Mouse (Mus musculus) stomach, embryonic 14.5 days (tissue): ENCODE data around the gene Pgpep1l. TPM values are rescaled to one million over a fixed set of nuclear protein-coding genes. Genes with fewer than 3 reads are reported as not detected.

ENCODE experiments used
- ATAC-seq: fragments of 200-750 bp; cut with Nextera tagmentation; 2 replicates; pipeline ENCODE4 v1.8.0; 2017; ENCODE audit warnings: low read depth, moderate TSS enrichment; ENCODE audit not compliant: insufficient number of reproducible peaks, insufficient read depth, low FRiP score
- H3K27ac ChIP-seq: fragments of 300-500 bp; sonication (generic); 2 replicates; pipeline ENCODE4 v1.5.1; 2014; ENCODE audit warnings: mild to moderate bottlenecking, low read length, moderate library complexity, mixed read lengths
- H3K27me3 ChIP-seq: fragments of 300-500 bp; sonication (generic); 2 replicates; pipeline ENCODE4 v1.6.1; 2014; ENCODE audit warnings: low read length, control low read depth, mixed read lengths; ENCODE audit not compliant: control insufficient read depth, insufficient read depth
- H3K36me3 ChIP-seq: fragments of 300-500 bp; sonication (generic); 2 replicates; pipeline ENCODE4 v1.6.1; 2014; ENCODE audit warnings: mild to moderate bottlenecking, control low read depth, low read length, moderate library complexity, mixed read lengths; ENCODE audit not compliant: control insufficient read depth, insufficient read depth
- H3K4me1 ChIP-seq: fragments of 300-500 bp; sonication (generic); 2 replicates; pipeline ENCODE4 v1.6.1; 2014; ENCODE audit warnings: low read length, control low read depth, mixed read lengths; ENCODE audit not compliant: control insufficient read depth, insufficient read depth
- H3K4me2 ChIP-seq: fragments of 300-500 bp; sonication (generic); replicated peaks from 2 replicates; pipeline ENCODE4 v1.6.1; 2014; ENCODE audit warnings: low read depth, low read length, control low read depth
- H3K4me3 ChIP-seq: fragments of 300-500 bp; sonication (generic); 2 replicates; pipeline ENCODE4 v1.5.1; 2014; ENCODE audit warnings: low read depth, low read length, control low read depth
- H3K9ac ChIP-seq: fragments of 300-500 bp; sonication (generic); replicated peaks from 2 replicates; pipeline ENCODE4 v1.6.1; 2014; ENCODE audit warnings: low read depth, mild to moderate bottlenecking, control low read depth, low read length, moderate library complexity, mixed read lengths
- H3K9me3 ChIP-seq: fragments of 300-500 bp; sonication (generic); 2 replicates; pipeline ENCODE4 v1.6.1; 2016; ENCODE audit warnings: low read depth, low read length, control low read depth; ENCODE audit not compliant: control insufficient read depth
- WGBS: fragments of 180-500 bp; shearing (Covaris S2); extraction: QIAGEN DNeasy Blood & Tissue Kit; methylation state at CpG from one replicate; pipeline ENCODE4 v1.1.7; 2014; 5-methylcytosine and 5-hydroxymethylcytosine counted together
- polyA plus RNA-seq: library from polyadenylated mRNA; unstranded; fragments of >200 nt; fragmentation: Nextera tagmentation; extraction: Ambion mirVana; gene quantifications from 2 replicates; pipeline ENCODE4 v1.2.1, GENCODE M21; 2014

Pgpep1l gene
- not detected in 2 replicates for polyA plus RNA-seq

- ATAC-seq: peak; percentile 56
- Histone ChIP-seq H3K9me3 (no peaks in the 10 kb centered on the region), H3K4me3 (peak within 1 kb of the TSS; percentile 18), H3K4me2 (peak within 1 kb of the TSS; percentile 52), H3K4me1 (peaks cover 12% of the 10 kb centered on the region; the same call in 1 of the 2 replicates), H3K27ac (no peak within 1 kb of the TSS), H3K9ac (no peak within 1 kb of the TSS), H3K36me3 (no peaks in the 10 kb centered on the region), H3K27me3 (no peaks in the 10 kb centered on the region)
- 5% methylated on average over 25 of the region's 25 CpGs for WGBS
Observed at GRCm38 (mm10) chr7:68264028-68264453, at the start of gene Pgpep1l. Gene Pgpep1l, minus strand, starts transcription at chr7:68264233.

- 67% methylated on average over 14 of the region's 14 CpGs for WGBS
- ATAC-seq: no peak
- no peak overlapping the region for H3K27ac ChIP-seq
Observed at GRCm38 (mm10) chr7:68313038-68313782, 49.2 kb upstream of the Pgpep1l start.

GRCm38 (mm10) chr7:68312395-68312794 is 48.4 kb upstream of the Pgpep1l start:
- Histone ChIP-seq H3K4me2 (no peak overlapping the region), H3K36me3 (no peaks in the 10 kb centered on the region), H3K27ac (no peak overlapping the region), H3K27me3 (no peaks in the 10 kb centered on the region), H3K4me1 (no peaks in the 10 kb centered on the region), H3K9me3 (no peaks in the 10 kb centered on the region), H3K9ac (no peak overlapping the region), H3K4me3 (no peak overlapping the region)
- no peak for ATAC-seq
- WGBS: 74% methylated on average over 5 of the region's 5 CpGs

More at GRCm38 (mm10) chr7:68313038-68313782, 49.2 kb upstream of the Pgpep1l start:
- Histone ChIP-seq H3K4me3 (no peak overlapping the region), H3K4me1 (no peaks in the 10 kb centered on the region), H3K9ac (no peak overlapping the region), H3K27me3 (no peaks in the 10 kb centered on the region), H3K4me2 (no peak overlapping the region), H3K9me3 (no peaks in the 10 kb centered on the region), H3K36me3 (no peaks in the 10 kb centered on the region)

DNA sequence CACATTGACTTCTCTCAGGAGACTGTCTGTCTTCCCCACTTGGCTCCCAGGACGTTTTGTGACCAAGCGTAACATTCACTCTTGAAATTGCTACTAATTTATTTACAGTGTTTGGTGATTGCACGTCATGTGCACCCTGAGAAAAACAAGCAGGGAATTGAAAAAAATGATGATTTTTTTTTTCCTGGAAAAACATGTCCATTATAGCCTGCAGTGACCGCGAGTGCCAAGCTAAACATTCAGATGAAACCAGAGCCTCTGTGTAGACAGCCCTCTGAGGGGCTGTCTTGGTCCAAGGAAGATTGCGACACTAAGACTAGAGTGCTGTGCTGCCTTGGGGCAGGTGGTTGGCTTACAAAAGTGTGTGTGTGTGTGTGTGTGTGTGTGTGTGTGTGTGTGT is 47.4 kb upstream of the Pgpep1l start:
- H3K27ac ChIP-seq: no peak overlapping the region
- WGBS: 76% methylated on average over 6 of the region's 6 CpGs
- no peak for ATAC-seq

GRCm38 (mm10) chr7:68306756-68307155 is 42.7 kb upstream of the Pgpep1l start:
- Histone ChIP-seq H3K4me2 (no peak overlapping the region), H3K9me3 (no peaks in the 10 kb centered on the region), H3K36me3 (no peaks in the 10 kb centered on the region), H3K27me3 (no peaks in the 10 kb centered on the region), H3K4me3 (no peak overlapping the region), H3K27ac (no peak overlapping the region), H3K9ac (no peak overlapping the region), H3K4me1 (no peaks in the 10 kb centered on the region)
- WGBS: 86% methylated on average over 8 of the region's 8 CpGs
- ATAC-seq: no peak

More for the DNA sequence above, 47.4 kb upstream of the Pgpep1l start:
- Histone ChIP-seq H3K36me3 (no peaks in the 10 kb centered on the region), H3K9me3 (no peaks in the 10 kb centered on the region), H3K4me1 (no peaks in the 10 kb centered on the region), H3K4me2 (no peak overlapping the region), H3K27me3 (no peaks in the 10 kb centered on the region), H3K9ac (no peak overlapping the region), H3K4me3 (no peak overlapping the region)

DNA sequence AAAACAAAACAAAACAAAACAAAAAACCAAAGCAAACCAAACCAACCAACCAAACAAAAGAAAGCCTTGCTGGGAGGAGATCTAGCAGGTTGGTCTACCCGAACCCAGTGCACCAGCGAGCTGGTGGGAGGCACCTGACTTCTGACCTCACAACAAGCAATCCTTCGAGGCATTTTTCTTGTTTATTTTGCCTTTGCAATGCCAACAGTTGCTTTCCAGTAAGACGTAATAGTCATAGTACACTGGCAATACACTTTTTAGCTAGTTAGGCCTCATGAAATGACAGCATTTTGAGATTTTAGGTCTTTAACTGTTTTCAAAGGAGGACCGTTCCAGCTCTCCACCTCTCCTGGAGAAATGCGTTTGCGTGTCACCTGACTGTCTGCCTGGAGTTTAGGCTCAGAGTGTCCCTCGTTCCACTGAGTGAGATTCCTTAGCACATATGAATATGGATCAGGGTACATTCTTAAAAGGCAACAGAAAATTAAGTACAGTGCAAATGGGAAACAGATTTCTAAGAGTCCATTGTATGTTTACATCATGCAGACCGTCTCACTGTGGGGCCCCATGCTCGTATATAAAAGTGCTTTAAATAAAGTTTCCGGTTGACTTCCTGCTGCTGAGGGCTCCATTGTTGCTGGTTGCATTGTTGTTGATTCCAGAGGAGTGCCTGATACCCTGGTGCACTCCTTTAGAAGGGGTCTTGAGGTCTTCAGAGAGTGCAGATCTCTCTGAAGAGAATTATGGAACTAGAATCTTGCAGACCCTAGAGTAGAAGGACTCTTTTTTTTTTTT is 41.9 kb upstream of the Pgpep1l start:
- no peaks in the 10 kb centered on the region for H3K27me3 ChIP-seq
- H3K27ac ChIP-seq: no peak overlapping the region
- H3K36me3 ChIP-seq: no peaks in the 10 kb centered on the region
- H3K9ac ChIP-seq: no peak overlapping the region
- H3K4me3 ChIP-seq: no peak overlapping the region
- ATAC-seq: no peak
- no peaks in the 10 kb centered on the region for H3K9me3 ChIP-seq
- 62% methylated on average over 11 of the region's 11 CpGs for WGBS
- no peaks in the 10 kb centered on the region for H3K4me1 ChIP-seq
- no peak overlapping the region for H3K4me2 ChIP-seq

DNA sequence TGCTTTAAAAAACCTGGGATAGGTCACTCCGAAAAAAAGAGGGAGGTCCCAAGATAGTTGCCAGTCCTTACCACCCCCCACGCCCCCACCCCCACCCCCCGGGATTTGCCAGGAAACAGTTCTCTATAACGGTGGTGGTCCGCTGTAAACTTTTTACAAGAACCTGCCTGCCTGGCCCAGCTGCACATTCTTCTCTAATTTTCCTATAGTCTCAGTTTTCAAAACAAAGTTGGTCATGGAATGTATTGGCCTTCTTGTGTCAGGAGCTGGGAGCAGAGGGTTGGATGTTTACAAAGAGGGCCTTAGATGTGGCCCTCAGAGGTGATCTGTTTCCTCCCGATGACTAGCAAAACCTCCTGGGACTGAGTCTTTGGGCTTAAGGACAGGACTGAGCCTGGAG is 39.7 kb upstream of the Pgpep1l start:
- H3K9me3 ChIP-seq: no peaks in the 10 kb centered on the region
- no peak overlapping the region for H3K9ac ChIP-seq
- no peak overlapping the region for H3K4me3 ChIP-seq
- H3K4me1 ChIP-seq: no peaks in the 10 kb centered on the region
- no peak overlapping the region for H3K27ac ChIP-seq
- H3K27me3 ChIP-seq: no peaks in the 10 kb centered on the region
- ATAC-seq: no peak
- 32% methylated on average over 6 of the region's 6 CpGs for WGBS
- H3K36me3 ChIP-seq: no peaks in the 10 kb centered on the region
- H3K4me2 ChIP-seq: no peak overlapping the region

DNA sequence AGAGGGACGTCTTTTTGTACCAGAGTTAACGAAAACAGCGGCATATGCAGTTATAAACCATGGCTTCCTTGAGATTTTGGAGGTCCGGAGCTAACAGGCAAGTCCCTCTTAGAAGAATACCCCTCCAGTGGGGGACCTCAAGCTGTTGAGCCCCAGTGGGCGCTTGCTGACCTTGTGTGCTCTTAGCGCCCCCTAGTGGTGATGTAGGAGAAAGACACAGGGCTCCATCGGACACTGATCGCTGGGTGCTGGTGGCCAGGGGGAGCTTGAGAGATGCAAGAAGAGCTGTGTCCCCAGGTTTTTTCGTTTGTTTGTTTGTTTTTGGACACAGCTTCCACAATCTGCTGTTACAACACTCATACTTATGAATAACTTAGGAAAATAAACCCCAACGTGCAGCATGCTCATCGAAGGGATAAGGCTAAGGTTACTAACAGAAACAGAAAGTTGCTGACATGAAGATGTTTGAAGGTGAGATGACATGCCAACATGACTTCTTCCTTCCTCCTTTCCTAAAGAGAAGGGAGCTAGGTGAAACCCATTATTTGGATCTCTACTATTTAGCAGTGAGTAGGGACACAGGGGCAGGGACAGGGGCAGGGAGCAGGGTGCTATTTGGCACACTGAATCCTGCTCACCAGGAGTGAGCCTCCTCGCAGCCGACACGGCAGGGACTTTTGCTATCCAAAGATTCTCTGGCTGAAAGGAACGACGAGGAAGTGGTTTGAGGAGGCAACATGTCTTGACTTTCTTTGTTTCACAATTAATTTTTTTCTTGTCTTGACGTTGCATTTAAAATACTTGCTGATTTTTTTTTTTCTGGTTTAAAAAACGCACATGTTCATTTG is 38.8 kb upstream of the Pgpep1l start:
- peak overlapping the region; percentile 27 for H3K4me2 ChIP-seq
- no peak overlapping the region for H3K4me3 ChIP-seq
- 0 out of 2 replicates have a peak, but pooled peaks have one; percentile 53 for ATAC-seq
- no peaks in the 10 kb centered on the region for H3K4me1 ChIP-seq
- no peaks in the 10 kb centered on the region for H3K36me3 ChIP-seq
- no peaks in the 10 kb centered on the region for H3K27me3 ChIP-seq
- no peak overlapping the region for H3K27ac ChIP-seq
- H3K9me3 ChIP-seq: no peaks in the 10 kb centered on the region
- no peak overlapping the region for H3K9ac ChIP-seq
- 27% methylated on average over 18 of the region's 18 CpGs for WGBS
